Mouse (Mus musculus) embryonic facial prominence, embryonic 14.5 days (tissue): ENCODE measurements around the gene Mef2b. TPM values are rescaled to one million over a fixed set of nuclear protein-coding genes. Genes with fewer than 3 reads are reported as not detected.
A peak's percentile ranks its signal among the peaks of the same experiment; 100 is the strongest.

ENCODE experiments used
- ATAC-seq: fragments of 200-750 bp; cut with Nextera tagmentation; 2 replicates; pipeline ENCODE4 v1.8.0; 2017; ENCODE audit warnings: low read depth, moderate number of reproducible peaks, moderate TSS enrichment
- DNase-seq: peaks from one replicate; pipeline ENCODE4 v3.0.0-alpha.2; 2015; ENCODE audit warnings: low spot score
- H3K27ac ChIP-seq: fragments of 300-500 bp; sonication (generic); replicated peaks from 2 replicates; pipeline ENCODE4 v1.5.1; 2014; ENCODE audit warnings: low read depth, mild to moderate bottlenecking, low read length, moderate library complexity
- H3K27me3 ChIP-seq: fragments of 300-500 bp; sonication (generic); replicated peaks from 2 replicates; pipeline ENCODE4 v1.6.1; 2014; ENCODE audit warnings: low read length; ENCODE audit not compliant: control insufficient read depth, insufficient read depth
- H3K36me3 ChIP-seq: fragments of 300-500 bp; sonication (generic); 2 replicates; pipeline ENCODE4 v1.6.1; 2014; ENCODE audit warnings: low read length, mixed read lengths; ENCODE audit not compliant: control insufficient read depth, insufficient read depth
- H3K4me1 ChIP-seq: fragments of 300-500 bp; sonication (generic); 2 replicates; pipeline ENCODE4 v1.6.1; 2014; ENCODE audit warnings: antibody characterized with exemption, low read length; ENCODE audit not compliant: control insufficient read depth, insufficient read depth
- H3K4me2 ChIP-seq: fragments of 300-500 bp; sonication (generic); 2 replicates; pipeline ENCODE4 v1.6.1; 2014; ENCODE audit warnings: low read depth, mild to moderate bottlenecking, low read length, moderate library complexity, mixed read lengths
- H3K4me3 ChIP-seq: fragments of 300-500 bp; sonication (generic); 2 replicates; pipeline ENCODE4 v1.5.1; 2014; ENCODE audit warnings: low read depth, mild to moderate bottlenecking, low read length
- H3K9ac ChIP-seq: fragments of 300-500 bp; sonication (generic); 2 replicates; pipeline ENCODE4 v1.6.1; 2014; ENCODE audit warnings: low read depth, mild to moderate bottlenecking, low read length, moderate library complexity, mixed read lengths
- H3K9me3 ChIP-seq: fragments of 300-500 bp; sonication (generic); 2 replicates; pipeline ENCODE4 v1.6.1; 2016; ENCODE audit warnings: low read length; ENCODE audit not compliant: control insufficient read depth
- WGBS: fragments of 180-500 bp; shearing (Covaris S2); extraction: QIAGEN DNeasy Blood & Tissue Kit; methylation state at CpG from one replicate; pipeline ENCODE4 v1.1.7; 2014; 5-methylcytosine and 5-hydroxymethylcytosine counted together
- polyA plus RNA-seq: library from polyadenylated mRNA; unstranded; fragments of >200 nt; fragmentation: Nextera tagmentation; extraction: Ambion mirVana; gene quantifications from 2 replicates; pipeline ENCODE4 v1.2.1, GENCODE M21; 2014

Gene Mef2b
- polyA plus RNA-seq, 1 experiment from 2014 or later, result 4.9 TPM

- H3K27me3 ChIP-seq, result no peaks in the 10 kb centered on the region
- no peaks in the 10 kb centered on the region for H3K9me3 ChIP-seq
- WGBS, result 51% methylated on average over 7 of the region's 7 CpGs
- H3K4me2 ChIP-seq, result no peak overlapping the region
- H3K4me1 ChIP-seq, result no peaks in the 10 kb centered on the region
- no peak for ATAC-seq
- H3K27ac ChIP-seq, result no peak overlapping the region
- no peak overlapping the region for H3K4me3 ChIP-seq
- DNase-seq, result no peak
- H3K36me3 ChIP-seq, result no peaks in the 10 kb centered on the region
- H3K9ac ChIP-seq, result no peak overlapping the region
Measured at GRCm38 (mm10) chr8:70197603-70198002, 58.1 kb downstream of the Mef2b start.

GRCm38 (mm10) chr8:70200098-70200681 lies 60.7 kb downstream of the Mef2b start:
- WGBS, result 62% methylated on average over 5 of the region's 5 CpGs
- H3K4me2 ChIP-seq, result no peak overlapping the region
- no peak overlapping the region for H3K4me3 ChIP-seq
- no peak for ATAC-seq
- no peak overlapping the region for H3K27ac ChIP-seq
- no peak overlapping the region for H3K9ac ChIP-seq
- no peaks in the 10 kb centered on the region for H3K27me3 ChIP-seq
- H3K36me3 ChIP-seq, result no peaks in the 10 kb centered on the region
- H3K9me3 ChIP-seq, result no peaks in the 10 kb centered on the region
- DNase-seq, result no peak
- no peaks in the 10 kb centered on the region for H3K4me1 ChIP-seq

GRCm38 (mm10) chr8:70201417-70201816 lies 61.9 kb downstream of the Mef2b start:
- H3K4me1 ChIP-seq, result no peaks in the 10 kb centered on the region
- H3K4me2 ChIP-seq, result no peak overlapping the region
- no peaks in the 10 kb centered on the region for H3K27me3 ChIP-seq
- no peak overlapping the region for H3K4me3 ChIP-seq
- ATAC-seq, result no peak
- H3K27ac ChIP-seq, result no peak overlapping the region
- H3K9ac ChIP-seq, result no peak overlapping the region
- DNase-seq, result no peak
- H3K9me3 ChIP-seq, result no peaks in the 10 kb centered on the region
- H3K36me3 ChIP-seq, result no peaks in the 10 kb centered on the region
- WGBS, result 81% methylated on average over 3 of the region's 3 CpGs

- Histone ChIP-seq H3K4me1 (no peaks in the 10 kb centered on the region), H3K9me3 (no peaks in the 10 kb centered on the region), H3K27ac (no peak overlapping the region), H3K36me3 (no peaks in the 10 kb centered on the region), H3K4me3 (no peak overlapping the region), H3K27me3 (no peaks in the 10 kb centered on the region), H3K4me2 (no peak overlapping the region), H3K9ac (no peak overlapping the region)
- ATAC-seq, result no peak
- WGBS, result 71% methylated on average over 4 of the region's 4 CpGs
- DNase-seq, result no peak
Measured at GRCm38 (mm10) chr8:70203072-70203471, 63.6 kb downstream of the Mef2b start.

- ATAC-seq, result no peak
- 60% methylated on average over 1 of the region's 1 CpGs for WGBS
- Histone ChIP-seq H3K27ac (no peak overlapping the region), H3K36me3 (no peaks in the 10 kb centered on the region), H3K9ac (no peak overlapping the region), H3K4me3 (no peak overlapping the region), H3K4me2 (no peak overlapping the region), H3K4me1 (no peaks in the 10 kb centered on the region), H3K27me3 (no peaks in the 10 kb centered on the region), H3K9me3 (no peaks in the 10 kb centered on the region)
- no peak for DNase-seq
Measured at GRCm38 (mm10) chr8:70204757-70205156, 65.2 kb downstream of the Mef2b start.

GRCm38 (mm10) chr8:70208130-70208529 lies 68.6 kb downstream of the Mef2b start:
- Histone ChIP-seq H3K27me3 (peaks cover 6% of the 10 kb centered on the region; the same call in 1 of the 2 replicates), H3K9me3 (no peaks in the 10 kb centered on the region), H3K27ac (no peak overlapping the region), H3K4me3 (no peak overlapping the region), H3K9ac (no peak overlapping the region), H3K4me1 (peaks cover 13% of the 10 kb centered on the region; the same call in 1 of the 2 replicates), H3K4me2 (no peak overlapping the region), H3K36me3 (no peaks in the 10 kb centered on the region)
- 40% methylated on average over 1 of the region's 1 CpGs for WGBS
- DNase-seq (no peak), ATAC-seq (no peak)

GRCm38 (mm10) chr8:70210538-70210937 lies 71.0 kb downstream of the Mef2b start:
- Histone ChIP-seq H3K9me3 (no peaks in the 10 kb centered on the region), H3K4me1 (peaks cover 13% of the 10 kb centered on the region; the same call in 1 of the 2 replicates), H3K4me2 (peak overlapping the region; percentile 95), H3K4me3 (peak overlapping the region; percentile 4; the same call in 1 of the 2 replicates), H3K27me3 (peaks cover 6% of the 10 kb centered on the region; the same call in 1 of the 2 replicates), H3K36me3 (no peaks in the 10 kb centered on the region), H3K27ac (peak overlapping the region; percentile 36), H3K9ac (peak overlapping the region; percentile 45)
- WGBS, result 6% methylated on average over 8 of the region's 8 CpGs
- ATAC-seq, result no peak
- peak; percentile 64 for DNase-seq

- ATAC-seq, result no peak
- Histone ChIP-seq H3K4me2 (peak overlapping the region; percentile 95), H3K27ac (no peak overlapping the region), H3K27me3 (peaks cover 6% of the 10 kb centered on the region; the same call in 1 of the 2 replicates), H3K9me3 (no peaks in the 10 kb centered on the region), H3K36me3 (no peaks in the 10 kb centered on the region), H3K4me1 (peaks cover 13% of the 10 kb centered on the region; the same call in 1 of the 2 replicates), H3K9ac (peak overlapping the region; percentile 73), H3K4me3 (peak overlapping the region; percentile 78)
- DNase-seq, result no peak
- 56% methylated on average over 1 of the region's 1 CpGs for WGBS
Measured at GRCm38 (mm10) chr8:70211275-70211674, 71.8 kb downstream of the Mef2b start.

GRCm38 (mm10) chr8:70211726-70212111 lies 72.2 kb downstream of the Mef2b start:
- Histone ChIP-seq H3K4me2 (peak overlapping the region; percentile 95), H3K27me3 (peaks cover 6% of the 10 kb centered on the region; the same call in 1 of the 2 replicates), H3K4me1 (peaks cover 13% of the 10 kb centered on the region; the same call in 1 of the 2 replicates), H3K9me3 (no peaks in the 10 kb centered on the region), H3K27ac (no peak overlapping the region), H3K9ac (peak overlapping the region; percentile 73), H3K4me3 (peak overlapping the region; percentile 78), H3K36me3 (no peaks in the 10 kb centered on the region)
- no peak for DNase-seq
- ATAC-seq, result no peak
- WGBS, result 3% methylated on average over 26 of the region's 31 CpGs
